Mouse (Mus musculus): ENCODE measurements at regions not wholly inside any gene's neighbourhood (a gene's known extent, or its start where the extent isn't known, plus 50 kb on each side); places are given as distances from the start of the nearest gene placed in this dataset.

- no peak for TF ChIP-seq EP300 (IDR thresholded peaks at IDR 0.05; ENCODE audit: low read length)
- no peak for TF ChIP-seq POLR2AphosphoS2 (IDR thresholded peaks at IDR 0.05; ENCODE audit: low read depth, low read length)
These were observed 196.3 kb downstream of the Cbln4 start for GRCm38 (mm10) chr2:171846826-171847492.

Data from CH12.LX (cell line).